Mouse (Mus musculus): ENCODE measurements around the gene Gm11060.

- no peak for TF ChIP-seq EP300 (IDR thresholded peaks at IDR 0.05; ENCODE audit: low read depth)
- TF ChIP-seq CTCF (IDR thresholded peaks at IDR 0.05; ENCODE audit: low read depth): no peak
Measured at GRCm38 (mm10) chr2:105124391-105124790, 32.6 kb downstream of the Gm11060 start.

Measured in liver, postnatal 0 days (tissue).